Mouse (Mus musculus) erythroblast, embryonic 14.5 days (primary cell): ENCODE data around the gene 1700018F24Rik. TPM values are rescaled to one million over a fixed set of nuclear protein-coding genes. Genes with fewer than 3 reads are reported as not detected.
"Not testable (repeated sequence)": the region's sequence is repeated elsewhere in the genome, so short reads cannot be mapped to it uniquely, and the experiment has no call there.

Source experiments
- H3K27me3 ChIP-seq: 2 replicates; pipeline ENCODE4 v1.6.1; 2012; ENCODE audit warnings: inconsistent platforms; ENCODE audit not compliant: control insufficient read depth
- H3K36me3 ChIP-seq: 2 replicates; pipeline ENCODE4 v1.6.1; 2012; ENCODE audit warnings: mild to moderate bottlenecking, inconsistent platforms; ENCODE audit not compliant: control insufficient read depth
- H3K4me1 ChIP-seq: 2 replicates; pipeline ENCODE4 v1.6.1; 2012; ENCODE audit warnings: inconsistent platforms; ENCODE audit not compliant: control insufficient read depth
- H3K4me3 ChIP-seq: replicated peaks from 2 replicates; pipeline ENCODE3; 2012; ENCODE audit warnings: moderate library complexity, mild to moderate bottlenecking, inconsistent platforms
- H3K9me3 ChIP-seq: 2 replicates; pipeline ENCODE4 v1.6.1; 2012; ENCODE audit warnings: low read length, inconsistent platforms, mixed read lengths; ENCODE audit not compliant: control insufficient read depth
- GATA1 ChIP-seq: IDR thresholded peaks from 2 replicates; pipeline ENCODE4 v1.6.1; 2012; ENCODE audit warnings: low read length, inconsistent platforms, mixed read lengths
- TAL1 ChIP-seq: IDR thresholded peaks from 3 replicates; pipeline ENCODE4 v1.6.1; 2012; ENCODE audit warnings: low read length, inconsistent platforms, mixed read lengths
- polyA plus RNA-seq: library from polyadenylated mRNA; stranded (reverse); fragments of >175 nt; gene quantifications from 2 replicates; pipeline ENCODE4 v1.2.3, GENCODE M21; 2012

1700018F24Rik gene
- polyA plus RNA-seq = not detected in 2 replicates

DNA sequence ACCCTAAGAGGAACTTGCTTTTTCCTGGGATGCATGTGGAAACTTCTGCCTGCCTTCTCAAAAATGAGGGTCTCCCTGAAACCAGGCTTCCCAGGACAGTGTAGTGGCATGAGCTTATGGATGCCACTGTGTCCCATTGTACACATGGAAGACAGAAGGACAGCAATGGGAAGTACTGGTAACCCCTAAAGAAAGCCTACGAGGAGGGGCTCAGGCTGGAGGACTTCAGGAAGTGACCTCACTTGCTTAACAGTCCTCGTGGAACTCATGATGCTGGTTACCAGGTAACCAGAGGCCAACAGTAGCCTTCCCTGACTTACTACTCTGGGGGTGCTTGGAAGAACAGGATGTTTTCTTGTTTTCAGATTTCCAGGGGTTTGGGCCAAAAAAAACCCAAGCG lies at the start of gene 1700018F24Rik:
Gene 1700018F24Rik, plus strand, starts transcription at position 301 of the 400 bp plus-strand sequence.
- not testable (repeated sequence) for H3K36me3 ChIP-seq, H3K27me3 ChIP-seq, H3K9me3 ChIP-seq, H3K4me1 ChIP-seq, H3K4me3 ChIP-seq

DNA sequence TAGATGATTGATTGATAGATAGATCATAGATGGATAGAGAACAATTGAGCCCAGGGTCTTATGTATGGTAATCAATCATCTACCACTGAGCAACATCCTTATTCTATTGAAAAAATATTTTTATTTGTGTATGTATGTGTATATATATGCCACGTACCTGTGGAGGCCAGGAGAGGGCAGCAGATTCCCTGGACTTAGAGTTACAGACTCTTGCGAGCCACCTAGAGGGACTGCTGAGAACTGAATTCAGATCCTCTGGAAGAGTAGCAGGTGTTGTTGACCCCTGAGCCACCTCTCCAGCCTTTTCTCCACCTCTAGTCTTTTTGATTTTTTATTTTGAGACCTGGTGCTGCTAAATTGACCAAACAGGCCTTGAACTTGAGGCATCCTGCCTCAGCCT lies 44.3 kb upstream of the 1700018F24Rik start:
- no peaks in the 10 kb centered on the region for H3K9me3 ChIP-seq
- TF ChIP-seq TAL1 (no peak), GATA1 (no peak)
- no peak overlapping the region for H3K4me3 ChIP-seq
- H3K4me1 ChIP-seq = no peaks in the 10 kb centered on the region
- H3K36me3 ChIP-seq = no peaks in the 10 kb centered on the region
- no peaks in the 10 kb centered on the region for H3K27me3 ChIP-seq

DNA sequence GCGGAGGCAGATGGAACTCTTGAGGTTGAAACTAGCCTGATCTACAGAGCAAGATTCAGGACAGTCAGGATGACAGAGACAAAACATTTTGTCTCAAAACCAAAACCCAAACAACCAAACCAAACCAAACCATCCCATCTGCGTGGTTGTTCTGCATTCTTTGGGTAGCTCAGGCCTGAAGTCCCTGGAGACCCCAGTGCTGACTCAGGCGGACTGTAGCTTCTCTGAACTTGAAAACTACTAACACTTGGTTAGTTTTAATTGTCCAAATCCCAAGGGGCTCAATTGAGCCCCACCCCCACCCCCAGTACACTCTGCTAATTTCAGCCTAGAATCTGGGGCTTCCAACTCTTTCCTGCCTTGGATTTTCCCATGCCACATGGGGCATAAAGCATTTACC lies 39.4 kb upstream of the 1700018F24Rik start:
- no peaks in the 10 kb centered on the region for H3K27me3 ChIP-seq
- TF ChIP-seq TAL1 (no peak), GATA1 (no peak)

DNA sequence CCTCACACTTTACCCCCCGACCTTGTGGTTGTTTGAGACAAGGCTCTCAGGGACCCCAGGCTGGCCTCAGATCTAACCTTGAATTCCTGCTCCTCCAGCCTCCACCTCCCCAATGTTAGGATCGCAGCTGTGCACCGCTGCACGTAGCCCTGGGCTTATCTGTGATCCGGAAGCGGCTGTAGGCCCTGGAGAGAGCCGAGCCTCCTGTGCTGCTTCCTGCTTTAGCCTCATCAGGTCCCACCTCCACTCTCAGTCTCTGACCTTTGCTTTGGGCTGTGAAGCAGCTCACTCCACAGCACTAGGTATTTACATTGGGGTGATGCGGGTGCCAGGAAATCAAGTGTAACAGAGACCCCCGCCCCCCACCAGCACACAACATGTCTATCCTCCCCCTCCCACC lies 38.3 kb upstream of the 1700018F24Rik start:
- Histone ChIP-seq H3K27me3 (no peaks in the 10 kb centered on the region), H3K4me3 (no peak overlapping the region), H3K4me1 (no peaks in the 10 kb centered on the region), H3K9me3 (no peaks in the 10 kb centered on the region), H3K36me3 (no peaks in the 10 kb centered on the region)
- no peak for TF ChIP-seq TAL1
- no peak for TF ChIP-seq GATA1

More for the DNA sequence above, 39.4 kb upstream of the 1700018F24Rik start:
- no peaks in the 10 kb centered on the region for H3K36me3 ChIP-seq
- H3K4me1 ChIP-seq = no peaks in the 10 kb centered on the region
- no peak overlapping the region for H3K4me3 ChIP-seq
- no peaks in the 10 kb centered on the region for H3K9me3 ChIP-seq

DNA sequence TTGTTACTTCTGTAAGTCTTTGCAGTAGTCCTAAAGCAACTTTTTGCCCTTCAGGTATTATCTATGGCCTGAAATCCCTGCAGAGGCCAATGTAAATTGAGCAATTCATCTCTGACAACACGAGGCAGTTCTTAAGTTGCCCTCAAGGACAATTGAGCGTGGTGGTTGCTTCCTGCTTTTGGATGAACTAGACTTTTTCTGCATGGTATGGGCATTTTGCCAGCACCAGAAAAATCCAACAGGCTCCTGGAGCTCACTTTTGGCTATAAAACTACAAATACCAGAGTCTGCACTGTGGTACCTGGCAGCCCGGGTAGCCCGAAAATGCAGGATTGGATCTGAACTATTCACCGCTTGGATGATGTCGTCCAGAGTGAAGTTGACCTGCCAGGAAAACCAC lies 37.2 kb upstream of the 1700018F24Rik start:
- no peaks in the 10 kb centered on the region for H3K27me3 ChIP-seq
- no peaks in the 10 kb centered on the region for H3K9me3 ChIP-seq
- H3K4me1 ChIP-seq = no peaks in the 10 kb centered on the region
- H3K36me3 ChIP-seq = no peaks in the 10 kb centered on the region
- H3K4me3 ChIP-seq = no peak overlapping the region
- TF ChIP-seq GATA1 (no peak), TAL1 (no peak)

DNA sequence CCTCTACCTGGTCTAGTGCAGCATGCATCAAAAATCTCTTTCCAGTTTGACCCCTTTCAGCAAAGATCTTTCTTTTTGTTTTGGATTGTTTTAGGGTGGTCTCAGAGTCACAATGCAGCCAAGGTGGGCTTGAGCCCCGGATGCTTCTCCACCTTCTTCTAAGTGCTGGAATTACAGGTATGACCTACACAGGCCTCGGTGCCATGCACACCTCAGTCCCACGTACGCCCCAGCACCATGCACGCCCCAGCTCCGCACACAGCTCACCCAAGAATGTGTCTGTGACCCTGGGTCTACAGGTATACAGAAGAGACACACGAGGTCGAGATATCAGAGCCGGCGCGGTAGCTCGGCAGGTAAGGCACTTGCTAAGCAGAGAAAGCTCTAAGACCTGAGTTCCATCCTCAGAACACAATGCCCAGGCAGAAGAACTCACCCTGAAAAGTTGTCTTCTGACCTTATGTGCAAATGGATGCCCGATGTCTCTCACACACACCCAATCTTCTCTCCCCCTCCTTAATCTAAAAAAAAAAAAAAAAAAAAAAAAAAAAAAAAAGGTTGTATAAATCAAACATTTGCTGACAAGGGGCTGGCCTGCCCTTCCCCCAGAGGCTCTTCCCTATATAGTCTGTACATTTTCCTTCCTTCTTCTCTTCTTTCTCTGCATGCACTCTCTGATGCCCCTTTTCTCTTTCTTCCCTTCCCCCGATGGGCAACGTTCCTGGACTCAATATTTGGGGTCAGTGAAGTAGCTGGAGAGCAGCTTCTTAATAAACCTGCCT lies 33.7 kb upstream of the 1700018F24Rik start:
- no peak for TF ChIP-seq TAL1
- TF ChIP-seq GATA1 = no peak
- Histone ChIP-seq H3K4me1 (no peaks in the 10 kb centered on the region), H3K9me3 (no peaks in the 10 kb centered on the region), H3K36me3 (no peaks in the 10 kb centered on the region), H3K4me3 (no peak overlapping the region), H3K27me3 (no peaks in the 10 kb centered on the region)

DNA sequence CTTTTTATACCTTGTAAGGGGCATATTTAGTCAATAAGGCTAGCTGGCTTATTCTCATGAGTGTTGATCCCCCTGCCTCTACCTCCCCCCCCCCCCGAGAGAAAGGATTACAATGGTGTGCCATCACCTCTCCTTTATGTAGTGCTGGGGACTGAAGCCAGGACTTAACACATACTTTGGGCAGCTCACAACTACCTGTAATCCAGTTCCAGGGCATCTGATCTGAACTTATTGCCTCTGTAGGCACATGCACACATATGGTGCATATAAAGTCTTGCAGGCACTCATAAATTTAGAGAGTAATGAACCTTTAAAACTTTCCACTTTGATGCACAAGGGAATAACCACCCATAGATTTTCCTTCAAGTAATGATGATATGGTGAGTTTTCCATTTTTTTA lies 28.5 kb upstream of the 1700018F24Rik start:
- H3K4me3 ChIP-seq = no peak overlapping the region
- H3K27me3 ChIP-seq = no peaks in the 10 kb centered on the region
- no peak for TF ChIP-seq TAL1
- H3K4me1 ChIP-seq = no peaks in the 10 kb centered on the region
- H3K36me3 ChIP-seq = no peaks in the 10 kb centered on the region
- no peaks in the 10 kb centered on the region for H3K9me3 ChIP-seq

DNA sequence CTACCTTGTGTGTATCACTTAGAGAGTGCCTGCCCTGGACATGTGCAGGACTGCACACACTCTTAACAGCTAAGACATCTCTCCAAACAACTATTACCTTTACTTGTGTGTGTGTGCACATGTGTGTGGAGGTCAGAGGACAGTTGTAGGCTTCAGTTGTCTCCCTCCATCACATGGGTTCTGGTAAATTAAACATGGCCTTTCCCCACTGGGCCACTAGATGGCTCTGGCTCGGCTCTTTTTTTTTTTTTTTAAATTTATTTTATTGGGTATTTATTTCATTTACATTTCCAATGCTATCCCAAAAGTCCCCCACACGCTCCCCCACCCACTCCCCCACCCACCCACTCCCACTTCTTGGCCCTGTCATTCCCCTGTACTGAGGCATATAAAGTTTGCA lies 26.0 kb upstream of the 1700018F24Rik start:
- not testable (repeated sequence) for H3K27me3 ChIP-seq, H3K4me1 ChIP-seq, H3K36me3 ChIP-seq, H3K4me3 ChIP-seq, H3K9me3 ChIP-seq

DNA sequence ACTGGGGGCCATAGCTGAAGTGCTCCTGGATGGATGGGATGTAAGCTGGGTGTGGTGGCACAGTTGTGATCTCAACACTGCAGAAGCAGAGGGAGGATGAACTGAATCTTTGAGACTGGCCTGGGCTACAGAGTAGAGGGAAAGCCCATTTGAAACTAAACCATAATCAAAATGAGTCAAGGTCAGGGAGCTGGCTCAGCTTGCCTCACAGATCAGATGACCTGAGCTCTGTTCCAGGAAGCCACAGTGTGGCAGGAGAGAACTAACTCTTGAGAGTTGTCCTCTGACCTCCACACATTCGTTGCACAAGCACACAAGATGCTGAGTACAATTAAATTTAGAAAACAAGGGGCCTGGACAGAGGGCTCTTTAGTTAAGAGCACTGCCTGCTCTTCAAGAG lies 22.5 kb upstream of the 1700018F24Rik start:
- not testable (repeated sequence) for H3K9me3 ChIP-seq, H3K4me3 ChIP-seq, H3K4me1 ChIP-seq, H3K36me3 ChIP-seq, H3K27me3 ChIP-seq

DNA sequence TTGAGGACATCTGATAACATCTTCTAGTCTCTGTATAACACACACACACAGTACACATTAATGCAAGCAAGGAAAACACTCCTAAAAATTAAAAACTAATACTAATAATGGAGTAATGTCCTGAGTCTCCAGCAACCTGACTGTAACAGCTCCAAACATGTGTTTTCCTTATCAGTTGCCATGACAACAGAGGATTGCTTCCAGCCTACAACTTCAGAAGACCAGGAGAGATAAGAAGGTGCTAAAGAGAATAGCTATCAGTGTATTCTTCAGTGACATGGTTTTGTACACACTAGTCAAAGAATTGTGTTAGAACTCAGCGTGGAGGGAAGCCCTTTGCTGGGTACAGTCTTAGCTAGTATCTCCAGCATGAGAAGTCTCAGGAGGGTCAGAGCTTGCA lies 22.1 kb upstream of the 1700018F24Rik start:
- not testable (repeated sequence) for H3K27me3 ChIP-seq, H3K9me3 ChIP-seq, H3K4me1 ChIP-seq, H3K36me3 ChIP-seq, H3K4me3 ChIP-seq

DNA sequence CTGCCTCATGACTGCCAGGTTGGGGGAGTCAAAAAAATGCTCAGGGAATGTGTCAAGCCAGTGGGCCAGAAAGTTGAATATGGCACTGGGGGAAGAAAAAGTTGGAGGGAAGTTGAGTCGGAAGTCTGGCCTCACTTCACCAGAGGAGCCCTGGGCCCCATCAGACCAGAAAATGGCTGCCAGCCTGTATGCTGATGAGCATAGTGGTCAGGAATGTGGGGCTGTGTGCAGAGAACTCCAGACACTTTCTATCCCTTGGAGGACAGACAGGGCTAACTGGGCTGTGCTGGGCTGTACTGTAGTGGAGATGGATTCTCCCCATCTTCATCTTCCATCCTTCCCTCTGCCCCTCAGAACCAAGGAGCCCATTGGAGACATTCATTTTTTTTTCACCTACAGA lies 12.3 kb upstream of the 1700018F24Rik start:
- not testable (repeated sequence) for H3K27me3 ChIP-seq, H3K4me3 ChIP-seq, H3K36me3 ChIP-seq, H3K4me1 ChIP-seq, H3K9me3 ChIP-seq

DNA sequence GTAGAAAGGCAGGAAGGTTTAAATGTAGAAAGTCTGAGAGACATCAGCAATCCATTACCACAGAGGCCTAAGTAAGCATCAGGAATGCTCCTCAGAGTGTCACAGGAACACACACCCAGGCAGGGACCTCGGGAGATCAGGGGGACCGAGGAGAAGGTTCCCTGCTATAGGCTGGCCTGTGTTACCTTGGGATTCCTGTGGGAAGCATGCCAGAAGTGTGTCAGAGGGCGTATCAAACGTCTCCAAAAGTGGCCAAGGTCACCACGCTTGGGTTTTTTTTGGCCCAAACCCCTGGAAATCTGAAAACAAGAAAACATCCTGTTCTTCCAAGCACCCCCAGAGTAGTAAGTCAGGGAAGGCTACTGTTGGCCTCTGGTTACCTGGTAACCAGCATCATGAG lies 10.4 kb upstream of the 1700018F24Rik start, which contains the start of gene Gm4871:
Gene Gm4871, minus strand, starts transcription at position 364 of the 400 bp plus-strand sequence.
- H3K27me3 ChIP-seq, H3K4me1 ChIP-seq, H3K9me3 ChIP-seq, H3K4me3 ChIP-seq, H3K36me3 ChIP-seq: not testable (repeated sequence)
